Mouse (Mus musculus): ENCODE measurements around the gene Elf2. TPM values are rescaled to one million over a fixed set of nuclear protein-coding genes. Genes with fewer than 3 reads are reported as not detected.

Gene Elf2
- polyA plus RNA-seq, 1 experiment from 2014 or later = 30.0 TPM

GRCm38 (mm10) chr3:51248600-51248999 is 91.9 kb downstream of the Elf2 start:
- WGBS = 96% methylated on average over 6 of the region's 6 CpGs
- H3K9ac ChIP-seq (replicated peaks) = no peak overlapping the region
- no peak for ATAC-seq (ENCODE audit: low FRiP score)
- H3K4me3 ChIP-seq (replicated peaks) = no peak overlapping the region
- H3K27ac ChIP-seq (replicated peaks) = no peak overlapping the region
- no peaks in the 10 kb centered on the region for H3K9me3 ChIP-seq (replicated peaks)
- no peaks in the 10 kb centered on the region for H3K27me3 ChIP-seq (replicated peaks)
- H3K4me1 ChIP-seq = no peaks in the 10 kb centered on the region
- peaks cover 52% of the 10 kb centered on the region for H3K36me3 ChIP-seq
- no peak overlapping the region for H3K4me2 ChIP-seq

- Histone ChIP-seq H3K36me3 (peaks cover 43% of the 10 kb centered on the region), H3K27ac (replicated peaks) (no peak overlapping the region), H3K9ac (replicated peaks) (no peak overlapping the region), H3K4me2 (no peak overlapping the region), H3K4me3 (replicated peaks) (no peak overlapping the region), H3K27me3 (replicated peaks) (no peaks in the 10 kb centered on the region), H3K4me1 (no peaks in the 10 kb centered on the region), H3K9me3 (replicated peaks) (no peaks in the 10 kb centered on the region)
- WGBS = 93% methylated on average over 16 of the region's 16 CpGs
- ATAC-seq (ENCODE audit: low FRiP score) = no peak
Measured at GRCm38 (mm10) chr3:51247704-51248103, 92.8 kb downstream of the Elf2 start.

DNA sequence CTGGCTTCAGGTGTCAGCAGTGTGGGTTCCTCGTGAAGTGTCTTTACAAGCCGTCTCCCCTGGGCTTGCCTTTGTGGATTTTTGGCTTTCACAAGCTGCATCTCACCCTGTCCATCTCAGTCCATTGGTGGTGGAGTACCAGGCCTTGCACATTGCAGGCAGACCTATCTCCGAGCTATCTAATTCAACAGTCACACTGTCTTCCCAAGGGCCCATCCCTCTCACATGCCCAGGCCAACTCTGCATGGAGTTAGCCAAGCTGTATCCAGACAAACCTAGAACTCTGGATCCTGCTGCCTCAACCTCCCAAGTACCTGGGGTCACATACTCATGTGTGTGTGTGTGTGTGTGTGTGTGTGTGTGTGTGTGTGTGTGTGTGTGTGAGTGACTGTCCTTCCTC is 100.9 kb downstream of the Elf2 start:
- H3K27ac ChIP-seq (replicated peaks) = no peak overlapping the region
- 92% methylated on average over 3 of the region's 3 CpGs for WGBS
- H3K9me3 ChIP-seq (replicated peaks) = no peaks in the 10 kb centered on the region
- no peak overlapping the region for H3K4me3 ChIP-seq (replicated peaks)
- no peak for ATAC-seq (ENCODE audit: low FRiP score)
- H3K4me1 ChIP-seq = peaks cover 2% of the 10 kb centered on the region; the same call in 1 of the 2 replicates
- no peak overlapping the region for H3K9ac ChIP-seq (replicated peaks)
- no peaks in the 10 kb centered on the region for H3K27me3 ChIP-seq (replicated peaks)
- no peak overlapping the region for H3K4me2 ChIP-seq
- H3K36me3 ChIP-seq = 0 out of 2 replicates have a peak, but pooled peaks cover 4% of the 10 kb centered on the region

DNA sequence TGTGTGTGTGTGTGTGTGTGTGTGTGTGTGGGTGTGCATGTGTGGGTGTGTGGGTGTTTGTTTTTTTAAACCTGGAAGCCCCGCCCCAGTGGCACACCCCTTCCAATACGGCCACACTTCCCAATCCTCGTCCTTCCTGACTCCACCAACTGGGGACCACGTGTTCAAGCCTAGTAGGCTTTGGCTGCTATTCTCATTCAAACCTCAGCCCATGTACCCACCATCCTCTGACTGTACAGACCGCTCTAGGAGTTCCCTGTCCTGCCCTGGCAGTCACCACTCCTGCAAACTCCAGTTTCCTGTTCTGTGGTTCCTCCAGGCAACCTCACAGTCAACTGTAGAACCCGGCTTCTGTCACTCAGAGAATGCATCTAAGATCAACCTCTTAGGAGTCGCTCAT is 101.9 kb downstream of the Elf2 start:
- no peaks in the 10 kb centered on the region for H3K9me3 ChIP-seq (replicated peaks)
- no peak overlapping the region for H3K4me2 ChIP-seq
- ATAC-seq (ENCODE audit: low FRiP score) = no peak
- no peak overlapping the region for H3K27ac ChIP-seq (replicated peaks)
- no peaks in the 10 kb centered on the region for H3K27me3 ChIP-seq (replicated peaks)
- whole genome bisulfite sequencing = 93% methylated on average over 7 of the region's 7 CpGs
- H3K4me3 ChIP-seq (replicated peaks) = no peak overlapping the region
- peaks cover 12% of the 10 kb centered on the region; the same call in 1 of the 2 replicates for H3K4me1 ChIP-seq
- H3K9ac ChIP-seq (replicated peaks) = no peak overlapping the region
- 0 out of 2 replicates have a peak, but pooled peaks cover 4% of the 10 kb centered on the region for H3K36me3 ChIP-seq

GRCm38 (mm10) chr3:51234752-51235055 is 105.8 kb downstream of the Elf2 start:
- H3K27ac ChIP-seq (replicated peaks) = no peak overlapping the region
- no peak overlapping the region for H3K9ac ChIP-seq (replicated peaks)
- H3K4me1 ChIP-seq = peaks cover 21% of the 10 kb centered on the region; the same call in 1 of the 2 replicates
- 85% methylated on average over 5 of the region's 5 CpGs for WGBS
- H3K27me3 ChIP-seq (replicated peaks) = no peaks in the 10 kb centered on the region
- H3K4me3 ChIP-seq (replicated peaks) = no peak overlapping the region
- 0 out of 2 replicates have a peak, but pooled peaks cover 4% of the 10 kb centered on the region for H3K36me3 ChIP-seq
- peak; percentile 9; the same call in 1 of the 2 replicates for ATAC-seq (ENCODE audit: low FRiP score)
- no peak overlapping the region for H3K4me2 ChIP-seq
- no peaks in the 10 kb centered on the region for H3K9me3 ChIP-seq (replicated peaks)

GRCm38 (mm10) chr3:51233918-51234751 is 106.3 kb downstream of the Elf2 start:
- Histone ChIP-seq H3K9ac (replicated peaks) (no peak overlapping the region), H3K4me3 (replicated peaks) (no peak overlapping the region), H3K36me3 (no peaks in the 10 kb centered on the region), H3K27me3 (replicated peaks) (no peaks in the 10 kb centered on the region), H3K4me2 (no peak overlapping the region), H3K27ac (replicated peaks) (no peak overlapping the region), H3K9me3 (replicated peaks) (no peaks in the 10 kb centered on the region), H3K4me1 (peaks cover 21% of the 10 kb centered on the region; the same call in 1 of the 2 replicates)
- WGBS = 54% methylated on average over 13 of the region's 13 CpGs
- peak; percentile 54 for ATAC-seq (ENCODE audit: low FRiP score)

- no peak overlapping the region for H3K4me2 ChIP-seq
Measured at GRCm38 (mm10) chr3:51233474-51233873, 107.0 kb downstream of the Elf2 start.

GRCm38 (mm10) chr3:51232205-51232910 is 108.1 kb downstream of the Elf2 start:
- no peak overlapping the region for H3K9ac ChIP-seq (replicated peaks)
- no peak overlapping the region for H3K4me3 ChIP-seq (replicated peaks)
- ATAC-seq (ENCODE audit: low FRiP score) = no peak
- H3K36me3 ChIP-seq = no peaks in the 10 kb centered on the region
- WGBS = 89% methylated on average over 3 of the region's 3 CpGs
- H3K4me1 ChIP-seq = peaks cover 30% of the 10 kb centered on the region
- H3K9me3 ChIP-seq (replicated peaks) = no peaks in the 10 kb centered on the region
- no peak overlapping the region for H3K27ac ChIP-seq (replicated peaks)
- H3K4me2 ChIP-seq = no peak overlapping the region
- no peaks in the 10 kb centered on the region for H3K27me3 ChIP-seq (replicated peaks)

More at GRCm38 (mm10) chr3:51233474-51233873, 107.0 kb downstream of the Elf2 start:
- Histone ChIP-seq H3K4me1 (peaks cover 26% of the 10 kb centered on the region), H3K27me3 (replicated peaks) (no peaks in the 10 kb centered on the region), H3K9me3 (replicated peaks) (no peaks in the 10 kb centered on the region), H3K36me3 (no peaks in the 10 kb centered on the region), H3K4me3 (replicated peaks) (no peak overlapping the region), H3K27ac (replicated peaks) (no peak overlapping the region), H3K9ac (replicated peaks) (no peak overlapping the region)
- 77% methylated on average over 5 of the region's 5 CpGs for WGBS
- ATAC-seq (ENCODE audit: low FRiP score) = 0 out of 2 replicates have a peak, but pooled peaks have one; percentile 15

GRCm38 (mm10) chr3:51231499-51231898 is 109.0 kb downstream of the Elf2 start:
- Histone ChIP-seq H3K4me1 (peaks cover 37% of the 10 kb centered on the region), H3K9me3 (replicated peaks) (no peaks in the 10 kb centered on the region), H3K4me3 (replicated peaks) (no peak overlapping the region), H3K9ac (replicated peaks) (no peak overlapping the region), H3K4me2 (no peak overlapping the region), H3K27me3 (replicated peaks) (no peaks in the 10 kb centered on the region), H3K36me3 (no peaks in the 10 kb centered on the region), H3K27ac (replicated peaks) (no peak overlapping the region)
- ATAC-seq (ENCODE audit: low FRiP score) = no peak
- 74% methylated on average over 3 of the region's 3 CpGs for WGBS

DNA sequence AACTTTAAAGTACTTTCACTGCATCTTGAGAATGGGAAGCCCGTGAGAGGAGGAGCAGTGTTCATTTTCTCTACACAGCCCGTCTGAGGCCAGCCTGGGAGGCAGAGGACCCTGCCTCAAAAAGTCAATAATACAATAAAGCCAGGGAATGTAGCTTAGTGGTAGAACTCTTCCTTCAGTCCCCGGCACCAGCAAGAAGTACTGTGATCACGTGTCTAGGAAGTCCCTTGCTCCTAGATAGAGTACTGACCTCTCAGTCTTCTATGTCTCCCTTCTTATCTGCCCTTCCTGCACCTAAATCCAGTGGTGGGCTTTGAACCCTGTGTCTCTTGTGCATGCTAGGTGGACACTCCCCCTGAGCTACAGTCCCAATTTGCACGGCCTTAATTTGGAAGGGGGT is 109.6 kb downstream of the Elf2 start:
- H3K9me3 ChIP-seq (replicated peaks) = no peaks in the 10 kb centered on the region
- 74% methylated on average over 5 of the region's 5 CpGs for WGBS
- H3K4me3 ChIP-seq (replicated peaks) = no peak overlapping the region
- H3K27ac ChIP-seq (replicated peaks) = no peak overlapping the region
- no peak overlapping the region for H3K4me2 ChIP-seq
- no peaks in the 10 kb centered on the region for H3K27me3 ChIP-seq (replicated peaks)
- no peak for ATAC-seq (ENCODE audit: low FRiP score)
- H3K9ac ChIP-seq (replicated peaks) = no peak overlapping the region
- peaks cover 43% of the 10 kb centered on the region for H3K4me1 ChIP-seq
- H3K36me3 ChIP-seq = no peaks in the 10 kb centered on the region

- H3K4me1 ChIP-seq = peaks cover 48% of the 10 kb centered on the region
- no peak overlapping the region for H3K4me2 ChIP-seq
- H3K4me3 ChIP-seq (replicated peaks) = no peak overlapping the region
- H3K27ac ChIP-seq (replicated peaks) = no peak overlapping the region
- no peaks in the 10 kb centered on the region for H3K27me3 ChIP-seq (replicated peaks)
- H3K9me3 ChIP-seq (replicated peaks) = no peaks in the 10 kb centered on the region
- WGBS = 94% methylated on average over 6 of the region's 6 CpGs
- H3K36me3 ChIP-seq = no peaks in the 10 kb centered on the region
- no peak for ATAC-seq (ENCODE audit: low FRiP score)
- H3K9ac ChIP-seq (replicated peaks) = no peak overlapping the region
Measured at GRCm38 (mm10) chr3:51230146-51230835, 110.2 kb downstream of the Elf2 start.
